ENCODE assay signal across 10 mouse cellular contexts in the genomic region with DNA sequence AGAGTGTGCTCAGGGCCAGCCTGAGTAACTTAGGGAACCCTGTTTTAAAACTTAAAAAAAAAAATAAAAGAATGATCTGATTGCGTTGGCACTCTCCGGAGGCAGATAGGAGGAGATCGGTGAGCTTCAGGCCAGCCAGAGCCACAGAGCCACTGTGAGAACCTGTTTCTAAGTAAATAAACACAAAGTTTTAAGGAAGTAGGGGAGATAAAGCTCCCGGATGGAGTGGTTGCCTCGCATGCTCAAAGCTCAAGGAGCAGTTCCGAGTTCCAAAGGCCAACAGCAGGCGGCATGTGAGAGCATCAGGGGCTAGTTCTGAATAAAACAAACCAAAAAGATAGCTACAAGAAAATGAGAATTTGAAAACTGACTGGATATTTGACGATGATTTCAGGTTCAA. TPM values are rescaled to one million over a fixed set of nuclear protein-coding genes. Genes with fewer than 3 reads are reported as not detected.
DNase-seq lines count a peak whose midpoint lies in the region; ATAC-seq and TF ChIP-seq lines count a peak whose summit lies in the region.
"Had no signal": no experiment of that assay in that cellular context is flagged by ENCODE, and none has a peak within 500 bp of the region (broad histone marks: within the 10 kb centered on the region; RNA-seq: fewer than 3 reads in every experiment).

No protein-coding gene starts in this region.

- no peaks in the 10 kb centered on the region for H3K27me3 ChIP-seq in midbrain, embryonic 11.5 days (ENCODE audit: control insufficient read depth, insufficient read depth, low read length)
- no peaks in the 10 kb centered on the region for H3K27me3 ChIP-seq in midbrain, embryonic 15.5 days (replicated peaks)
- no peaks in the 10 kb centered on the region for H3K27me3 ChIP-seq in lung, embryonic 16.5 days (ENCODE audit: control insufficient read depth, insufficient read depth, low read depth, low read length)
- H3K27me3 ChIP-seq: heart, embryonic 15.5 days had no signal

- WGBS in midbrain, embryonic 11.5 days, result 72% methylated on average over 8 of the region's 8 CpGs
- WGBS in midbrain, embryonic 15.5 days, result 69% methylated on average over 8 of the region's 8 CpGs
- WGBS in lung, embryonic 16.5 days, result 15% methylated on average over 8 of the region's 8 CpGs

- H3K9ac ChIP-seq in midbrain, embryonic 11.5 days (ENCODE audit: low read length), result no peak overlapping the region
- no peak overlapping the region for H3K9ac ChIP-seq in midbrain, embryonic 15.5 days
- no peak overlapping the region for H3K9ac ChIP-seq in lung, embryonic 16.5 days (ENCODE audit: low read length)
- H3K9ac ChIP-seq: heart, embryonic 15.5 days had no signal

- ATAC-seq in midbrain, embryonic 11.5 days (ENCODE audit: low FRiP score), result no peak
- ATAC-seq in midbrain, embryonic 15.5 days (replicated peaks), result no peak
- 0 out of 2 replicates have a peak, but pooled peaks have one; percentile 14 for ATAC-seq in lung, embryonic 16.5 days (ENCODE audit: low read depth)
- ATAC-seq: forebrain, embryonic 16.5 days had no signal

- 0 out of 2 replicates have a peak, but pooled peaks have one; percentile 2 for TF ChIP-seq CTCF in embryonic fibroblast, embryonic 13.5 days (IDR thresholded peaks at IDR 0.05; ENCODE audit: borderline replicate concordance, insufficient read depth, low read length)

- no peak for TF ChIP-seq POLR2A in embryonic fibroblast, embryonic 13.5 days (IDR thresholded peaks at IDR 0.05; ENCODE audit: low read depth, low read length)

- H3K9me3 ChIP-seq in midbrain, embryonic 11.5 days (ENCODE audit: control insufficient read depth, low read length), result no peaks in the 10 kb centered on the region
- H3K9me3 ChIP-seq in midbrain, embryonic 15.5 days, result no peaks in the 10 kb centered on the region
- no peaks in the 10 kb centered on the region for H3K9me3 ChIP-seq in lung, embryonic 16.5 days (ENCODE audit: control insufficient read depth, low read length)
- H3K9me3 ChIP-seq: heart, embryonic 15.5 days had no signal

- peak; percentile 12 for DNase-seq in midbrain, embryonic 11.5 days (ENCODE audit: low spot score, missing footprints)
- DNase-seq in thymus, postnatal 25 days, result peak; percentile 22
- DNase-seq in adrenal gland, postnatal 36 days, result no peak
- DNase-seq in cerebellum, adult 11 months, result no peak
- DNase-seq: cerebellum, adult 11-12 months had no signal

- no peak overlapping the region for H3K4me3 ChIP-seq in midbrain, embryonic 11.5 days (ENCODE audit: low read depth, low read length)
- no peak overlapping the region for H3K4me3 ChIP-seq in midbrain, embryonic 15.5 days
- no peak overlapping the region for H3K4me3 ChIP-seq in embryonic fibroblast, embryonic 13.5 days (ENCODE audit: insufficient read depth, low read length)
- no peak overlapping the region for H3K4me3 ChIP-seq in lung, embryonic 16.5 days (ENCODE audit: low read length)
- H3K4me3 ChIP-seq: heart, embryonic 15.5 days had no signal

- H3K4me2 ChIP-seq in midbrain, embryonic 11.5 days, result no peak overlapping the region
- no peak overlapping the region for H3K4me2 ChIP-seq in midbrain, embryonic 15.5 days
- H3K4me2 ChIP-seq in lung, embryonic 16.5 days (ENCODE audit: low read depth, low read length), result no peak overlapping the region
- H3K4me2 ChIP-seq: heart, embryonic 15.5 days had no signal

- no peak overlapping the region for H3K27ac ChIP-seq in midbrain, embryonic 11.5 days (ENCODE audit: low read depth, low read length)
- no peak overlapping the region for H3K27ac ChIP-seq in midbrain, embryonic 15.5 days
- H3K27ac ChIP-seq in embryonic fibroblast, embryonic 13.5 days (ENCODE audit: insufficient read depth, low read length), result no peak overlapping the region
- H3K27ac ChIP-seq in lung, embryonic 16.5 days (ENCODE audit: low read length), result no peak overlapping the region
- H3K27ac ChIP-seq: heart, embryonic 15.5 days had no signal

- H3K36me3 ChIP-seq in midbrain, embryonic 11.5 days (ENCODE audit: control insufficient read depth, insufficient read depth, low read length), result no peaks in the 10 kb centered on the region
- H3K36me3 ChIP-seq in midbrain, embryonic 15.5 days (replicated peaks), result no peaks in the 10 kb centered on the region
- no peaks in the 10 kb centered on the region for H3K36me3 ChIP-seq in lung, embryonic 16.5 days (ENCODE audit: control insufficient read depth, insufficient read depth, low read length)
- H3K36me3 ChIP-seq: heart, embryonic 15.5 days had no signal

- H3K4me1 ChIP-seq in midbrain, embryonic 11.5 days (ENCODE audit: control insufficient read depth, insufficient read depth, low read length), result no peaks in the 10 kb centered on the region
- peaks cover 5% of the 10 kb centered on the region; the same call in 1 of the 2 replicates for H3K4me1 ChIP-seq in midbrain, embryonic 15.5 days
- no peaks in the 10 kb centered on the region for H3K4me1 ChIP-seq in embryonic fibroblast, embryonic 13.5 days (ENCODE audit: control insufficient read depth, insufficient read depth, low read length)
- peaks cover 3% of the 10 kb centered on the region; the same call in 1 of the 2 replicates for H3K4me1 ChIP-seq in lung, embryonic 16.5 days (replicated peaks; ENCODE audit: control insufficient read depth, insufficient read depth, low read length)
- H3K4me1 ChIP-seq: heart, embryonic 15.5 days had no signal

RNA-seq across cellular contexts. Expression of gene Ssb, which starts 5.0 kb away (rescaled TPM):
- polyA plus RNA-seq in midbrain, embryonic 11.5 days (2014; fragmentation: Nextera tagmentation; extraction: Ambion mirVana), result 440 and 468 TPM in 2 replicates
- polyA plus RNA-seq in midbrain, embryonic 15.5 days (2015; fragmentation: Nextera tagmentation; extraction: Ambion mirVana), result 259 and 271 TPM in 2 replicates
- 259 and 260 TPM in 2 replicates for polyA plus RNA-seq in embryonic fibroblast, embryonic 13.5 days (2011; ENCODE audit: insufficient read length, low read depth, missing spikeins)
- 254 and 292 TPM in 2 replicates for polyA plus RNA-seq in lung, embryonic 16.5 days (2015; fragmentation: Nextera tagmentation; extraction: Ambion mirVana)
- total RNA-seq in adrenal gland, postnatal 36 days (2021), result 100 to 1,000 TPM; 175 to 188 TPM

RNA-seq across cellular contexts. Expression of gene Mettl5, which starts 29.0 kb away (rescaled TPM):
- 37.6 and 41.4 TPM in 2 replicates for polyA plus RNA-seq in midbrain, embryonic 11.5 days (2014; fragmentation: Nextera tagmentation; extraction: Ambion mirVana)
- polyA plus RNA-seq in midbrain, embryonic 15.5 days (2015; fragmentation: Nextera tagmentation; extraction: Ambion mirVana), result 24.2 and 27.1 TPM in 2 replicates
- 14.4 and 17.0 TPM in 2 replicates for polyA plus RNA-seq in embryonic fibroblast, embryonic 13.5 days (2011; ENCODE audit: insufficient read length, low read depth, missing spikeins)
- polyA plus RNA-seq in lung, embryonic 16.5 days (2015; fragmentation: Nextera tagmentation; extraction: Ambion mirVana), result 36.9 and 38.0 TPM in 2 replicates
- total RNA-seq in adrenal gland, postnatal 36 days (2021), result 10 to 100 TPM; 16.2 to 23.6 TPM

RNA-seq across cellular contexts. Expression of gene Klhl23, which starts 34.6 kb away (rescaled TPM):
- polyA plus RNA-seq in midbrain, embryonic 11.5 days (2014; fragmentation: Nextera tagmentation; extraction: Ambion mirVana), result 35.0 and 38.2 TPM in 2 replicates
- polyA plus RNA-seq in midbrain, embryonic 15.5 days (2015; fragmentation: Nextera tagmentation; extraction: Ambion mirVana), result 88.0 and 94.6 TPM in 2 replicates
- 22.5 and 30.2 TPM in 2 replicates for polyA plus RNA-seq in embryonic fibroblast, embryonic 13.5 days (2011; ENCODE audit: insufficient read length, low read depth, missing spikeins)
- polyA plus RNA-seq in lung, embryonic 16.5 days (2015; fragmentation: Nextera tagmentation; extraction: Ambion mirVana), result 39.6 and 43.1 TPM in 2 replicates
- total RNA-seq in adrenal gland, postnatal 36 days (2021), result 10 to 100 TPM in 1 of 2 experiments, 1 to 10 TPM in 1; 9.1 to 12.5 TPM

RNA-seq across cellular contexts. Expression of gene Ubr3, which starts 40.7 kb away (rescaled TPM):
- polyA plus RNA-seq in midbrain, embryonic 11.5 days (2014; fragmentation: Nextera tagmentation; extraction: Ambion mirVana), result 17.1 and 18.9 TPM in 2 replicates
- polyA plus RNA-seq in midbrain, embryonic 15.5 days (2015; fragmentation: Nextera tagmentation; extraction: Ambion mirVana), result 19.2 and 19.8 TPM in 2 replicates
- polyA plus RNA-seq in embryonic fibroblast, embryonic 13.5 days (2011; ENCODE audit: insufficient read length, low read depth, missing spikeins), result 50.7 and 52.7 TPM in 2 replicates
- polyA plus RNA-seq in lung, embryonic 16.5 days (2015; fragmentation: Nextera tagmentation; extraction: Ambion mirVana), result 10.4 and 12.7 TPM in 2 replicates
- total RNA-seq in adrenal gland, postnatal 36 days (2021), result 10 to 100 TPM; 79.7 to 94.1 TPM

Comparison
In these comparisons a context has a peak if more than half of its experiments do, and no peak if none do; other contexts are left out.
1. DNase-seq: peak in midbrain, embryonic 11.5 days (single experiment) and thymus, postnatal 25 days (single experiment); none in adrenal gland, postnatal 36 days (0 of 2) and cerebellum, adult 11 months (single experiment).